Mouse (Mus musculus): Measurements from ENCODE around the gene Prdm16. TPM values are rescaled to one million over a fixed set of nuclear protein-coding genes. Genes with fewer than 3 reads are reported as not detected.

Gene Prdm16
- total RNA-seq, 2 experiments from 2014 or later: 8.2 to 9.6 TPM

DNA sequence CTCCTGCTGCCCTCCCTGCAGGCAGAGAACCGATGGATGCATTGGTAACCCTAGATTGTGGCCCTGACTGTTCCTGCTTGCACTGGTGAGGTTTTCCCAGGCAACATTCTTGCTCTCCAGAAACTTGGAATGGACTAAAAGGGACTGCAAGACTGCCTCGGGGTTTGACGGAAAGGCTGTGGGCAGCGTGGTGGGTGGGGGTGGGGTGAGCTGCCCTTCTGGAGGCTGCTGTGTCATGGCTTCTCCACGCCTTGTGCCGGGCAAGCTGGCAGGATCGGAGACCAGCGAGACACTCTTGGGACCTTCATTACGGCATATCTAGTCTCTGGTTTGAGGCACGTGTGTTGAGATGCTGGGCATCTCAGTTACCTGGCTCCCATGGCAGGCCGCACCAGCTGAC, 237.0 kb downstream of the Prdm16 start:
- intact Hi-C loops (cut with DNase I): loop anchor here (2.0 to 5.0 kb wide), 2 partner anchors 39 to 158 kb away; no protein-coding TSS in a partner anchor
- H3K4me3 ChIP-seq: no peak overlapping the region
- no peak overlapping the region for H3K27ac ChIP-seq
- no peak for TF ChIP-seq CTCF (IDR thresholded peaks at IDR 0.05)
- DNase-seq (ENCODE audit: extremely low spot score in 1 of 2, low spot score in 2 of 2): no peak

DNA sequence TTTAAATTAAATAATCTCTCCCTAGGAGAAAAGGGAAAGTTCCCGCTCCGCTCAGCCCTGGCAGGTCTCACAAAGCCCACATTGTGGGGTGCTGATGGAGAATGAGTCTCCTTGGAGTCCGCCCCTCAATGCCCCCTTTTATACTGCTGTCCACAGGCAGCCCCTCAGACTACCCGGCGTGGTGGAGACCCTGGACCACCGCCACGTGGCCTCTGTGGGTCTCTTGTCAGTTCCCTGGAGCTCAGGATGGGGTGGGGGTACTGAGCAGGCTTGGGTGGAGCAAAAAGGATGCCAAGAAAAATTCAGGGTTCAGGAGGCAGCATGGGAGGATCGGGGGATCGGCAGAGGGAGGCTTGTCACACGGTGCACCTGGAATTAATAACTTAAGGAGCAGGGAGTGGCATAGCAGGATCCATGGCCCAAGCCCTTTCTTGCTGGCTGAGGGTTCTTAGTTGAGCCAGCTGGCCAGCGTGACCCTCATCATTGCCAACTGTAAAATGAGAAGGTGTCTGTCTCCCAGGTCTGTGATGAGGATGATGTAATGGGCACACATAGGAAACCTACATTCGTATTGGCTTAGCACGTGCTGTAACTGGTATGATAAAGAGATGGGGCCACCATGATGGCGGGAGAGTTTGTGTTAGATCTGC, 239.9 kb downstream of the Prdm16 start:
- no peak for DNase-seq (ENCODE audit: extremely low spot score in 1 of 2, low spot score in 2 of 2)
- no peak for TF ChIP-seq CTCF (IDR thresholded peaks at IDR 0.05)
- no peak overlapping the region for H3K4me3 ChIP-seq
- H3K27ac ChIP-seq: no peak overlapping the region
- intact Hi-C loops (cut with DNase I): no loop called here

DNA sequence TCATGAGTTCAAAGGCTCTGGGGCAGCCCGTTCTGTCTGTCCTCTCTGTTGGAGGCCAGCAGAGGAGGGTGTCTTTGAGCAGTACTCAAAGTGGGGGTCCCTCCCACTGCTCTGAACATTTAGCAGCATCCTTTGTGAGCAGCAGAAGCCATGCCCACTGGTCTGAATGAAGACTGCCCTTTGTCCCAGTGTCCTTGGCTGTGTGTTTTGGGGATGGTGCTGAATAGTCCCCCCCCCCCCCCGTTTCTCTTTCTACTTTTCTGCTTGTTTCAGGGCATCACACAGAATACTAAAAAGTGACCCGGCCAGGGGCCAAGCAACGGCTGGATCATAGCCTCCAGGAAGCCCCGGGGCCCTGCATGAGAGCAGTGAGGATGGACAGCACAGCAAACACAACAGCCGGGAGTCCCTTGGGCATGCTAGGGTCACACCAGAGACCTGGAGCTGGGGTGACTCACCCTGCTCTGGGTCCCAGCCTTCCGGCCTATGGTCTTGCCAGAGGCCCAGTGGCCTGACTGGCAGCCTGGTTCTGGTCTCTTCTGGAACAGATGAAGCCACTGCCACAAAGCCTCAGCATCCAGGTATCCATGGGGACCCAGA, 242.4 kb downstream of the Prdm16 start:
- peak in 1 of 2 experiments; percentile 22 for DNase-seq (ENCODE audit: extremely low spot score in 1 of 2, low spot score in 2 of 2)
- intact Hi-C loops (cut with DNase I): loop anchor here (5.0 kb wide), 1 partner anchor 62 kb away; no protein-coding TSS in a partner anchor
- TF ChIP-seq CTCF (IDR thresholded peaks at IDR 0.05): no peak
- Histone ChIP-seq H3K4me3 (no peak overlapping the region), H3K27ac (peak overlapping the region; percentile 4; the same call in 1 of the 2 replicates)

DNA sequence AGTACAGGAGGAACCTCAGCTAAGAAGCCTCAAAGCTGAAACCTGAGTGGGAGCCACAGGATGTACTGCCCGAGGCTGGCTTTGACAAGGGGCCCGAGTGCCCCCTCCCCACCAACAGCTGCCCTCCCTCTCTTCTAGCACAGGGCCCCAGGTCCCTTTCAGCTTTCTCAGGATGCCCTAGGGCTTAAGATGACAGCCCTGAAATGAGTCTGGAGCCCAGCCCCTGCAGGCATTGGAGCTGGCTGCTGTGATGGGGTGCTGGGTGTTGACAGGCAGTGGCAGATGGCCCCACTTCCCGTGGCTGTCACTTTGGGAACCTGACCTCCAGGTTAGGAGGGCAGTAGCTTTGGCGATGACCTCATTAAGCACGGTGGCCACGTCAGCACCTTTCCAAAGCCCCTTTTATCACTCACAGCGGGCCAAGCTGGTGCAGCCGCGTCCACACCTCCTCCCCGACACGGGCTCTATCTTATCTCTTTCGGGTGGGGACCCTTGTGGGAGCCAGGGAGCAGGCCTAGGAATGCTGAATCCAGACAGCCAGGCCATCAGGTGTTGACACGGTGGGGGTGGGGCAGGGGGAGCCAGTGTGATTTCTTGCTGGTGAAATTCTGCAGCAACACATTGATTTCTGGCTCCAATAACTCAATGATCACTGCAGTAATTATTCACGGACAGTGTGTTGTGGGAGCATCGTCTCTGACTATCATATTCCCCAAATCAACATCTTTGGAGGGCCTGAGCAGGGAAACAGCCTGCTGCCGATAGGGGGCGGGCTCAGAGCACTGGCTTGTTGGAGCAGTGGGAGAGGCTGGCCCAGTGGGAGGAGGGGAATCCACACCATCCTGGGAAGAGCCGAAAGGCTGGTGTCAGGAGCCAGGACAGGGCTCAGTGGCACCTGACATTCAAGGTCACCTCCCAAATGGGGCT, 243.2 kb downstream of the Prdm16 start:
- peak; percentile 25 to 42 for DNase-seq (ENCODE audit: extremely low spot score in 1 of 2, low spot score in 2 of 2)
- intact Hi-C loops (cut with DNase I): loop anchor here (5.0 kb wide), 1 partner anchor 61 kb away; no protein-coding TSS in a partner anchor
- no peak overlapping the region for H3K4me3 ChIP-seq
- TF ChIP-seq CTCF (IDR thresholded peaks at IDR 0.05): peak; percentile 63
- peak overlapping the region; percentile 48 for H3K27ac ChIP-seq

DNA sequence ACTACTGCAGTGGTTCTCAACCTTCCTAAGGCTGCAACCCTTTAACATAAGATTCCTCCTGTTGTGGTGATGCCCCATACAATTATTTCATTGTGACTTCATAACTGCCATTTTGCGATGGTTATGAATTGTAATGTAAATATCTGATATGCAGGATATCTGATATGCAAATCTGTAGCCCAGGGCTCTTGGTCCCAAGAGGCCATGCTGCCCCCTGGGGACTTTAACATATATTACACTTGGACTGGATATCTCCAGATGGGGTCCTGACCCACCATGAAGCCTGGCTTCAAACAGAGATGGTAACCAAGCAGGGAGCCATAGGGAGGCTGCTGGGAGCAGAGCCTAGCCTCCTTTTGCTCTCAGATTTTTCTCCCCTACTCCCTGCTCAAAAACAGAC, 244.0 kb downstream of the Prdm16 start:
- TF ChIP-seq CTCF (IDR thresholded peaks at IDR 0.05): peak; percentile 41
- DNase-seq (ENCODE audit: extremely low spot score in 1 of 2, low spot score in 2 of 2): no peak
- peak overlapping the region; percentile 48 for H3K27ac ChIP-seq
- intact Hi-C loops (cut with DNase I): loop anchor here (5.0 kb wide), 1 partner anchor 60 kb away; no protein-coding TSS in a partner anchor
- no peak overlapping the region for H3K4me3 ChIP-seq

DNA sequence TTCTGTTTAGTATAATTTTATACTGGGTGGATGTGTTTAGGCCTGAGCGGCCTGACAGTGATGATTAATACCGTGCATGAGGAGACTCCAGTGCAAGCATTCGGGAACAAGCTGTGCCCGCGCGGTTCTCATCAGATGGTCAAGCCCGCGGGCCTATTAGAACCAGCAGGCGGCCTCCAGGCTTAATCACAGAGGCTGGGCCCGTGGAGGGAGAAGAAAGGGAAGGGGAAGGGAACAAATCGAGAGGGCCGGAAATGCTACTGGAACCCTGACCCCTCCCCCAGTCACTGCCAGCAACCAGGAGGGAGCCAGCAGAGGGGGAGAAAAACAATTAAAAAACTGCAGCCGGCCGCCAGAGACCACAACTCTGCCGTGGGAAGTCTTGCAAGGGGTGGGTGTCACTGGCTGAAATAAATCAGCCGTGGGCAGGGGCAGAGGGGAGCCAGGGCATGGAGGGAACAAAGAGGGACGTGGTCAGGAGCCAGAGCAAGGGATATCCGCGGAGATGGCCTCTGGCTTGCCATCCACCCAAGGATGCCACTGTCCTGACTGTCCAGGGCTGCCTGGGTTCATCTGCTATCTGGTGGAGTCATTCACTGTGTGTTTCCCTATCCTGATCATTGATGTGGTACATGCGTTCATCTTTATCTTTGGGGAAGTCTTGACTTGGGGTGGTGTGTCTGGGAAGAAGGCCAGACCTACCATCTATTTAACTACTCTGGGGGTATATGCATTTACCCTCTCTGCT, 246.2 kb downstream of the Prdm16 start:
- Histone ChIP-seq H3K27ac (no peak overlapping the region), H3K4me3 (no peak overlapping the region)
- intact Hi-C loops (cut with DNase I): loop anchor here (5.0 kb wide), 1 partner anchor 58 kb away; no protein-coding TSS in a partner anchor
- DNase-seq (ENCODE audit: extremely low spot score in 1 of 2, low spot score in 2 of 2): no peak
- TF ChIP-seq CTCF (IDR thresholded peaks at IDR 0.05): no peak; the same call in 1 of the 2 replicates

DNA sequence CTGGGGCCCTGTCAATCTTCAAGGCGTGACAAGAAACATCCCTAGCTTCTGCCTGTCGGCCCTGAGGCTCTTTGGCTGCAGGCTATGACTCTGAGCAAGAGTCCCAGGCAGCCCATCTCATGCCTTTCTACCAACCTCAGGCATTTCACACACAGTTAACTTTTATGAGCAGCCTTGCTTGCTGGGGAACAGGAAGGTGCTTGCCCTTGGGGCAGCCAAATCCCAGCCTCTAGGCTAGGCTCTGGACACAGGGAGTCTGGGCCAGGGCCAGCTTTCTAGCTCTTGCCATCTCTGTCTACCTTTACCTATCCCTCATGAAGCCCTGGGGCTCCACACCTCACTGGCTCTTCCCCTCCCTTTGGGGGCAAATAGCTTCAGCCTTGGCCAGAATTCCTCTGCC, 247.0 kb downstream of the Prdm16 start:
- Histone ChIP-seq H3K27ac (no peak overlapping the region), H3K4me3 (no peak overlapping the region)
- TF ChIP-seq CTCF (IDR thresholded peaks at IDR 0.05): no peak
- intact Hi-C loops (cut with DNase I): loop anchor here (5.0 kb wide), 1 partner anchor 57 kb away; no protein-coding TSS in a partner anchor
- DNase-seq (ENCODE audit: extremely low spot score in 1 of 2, low spot score in 2 of 2): no peak

DNA sequence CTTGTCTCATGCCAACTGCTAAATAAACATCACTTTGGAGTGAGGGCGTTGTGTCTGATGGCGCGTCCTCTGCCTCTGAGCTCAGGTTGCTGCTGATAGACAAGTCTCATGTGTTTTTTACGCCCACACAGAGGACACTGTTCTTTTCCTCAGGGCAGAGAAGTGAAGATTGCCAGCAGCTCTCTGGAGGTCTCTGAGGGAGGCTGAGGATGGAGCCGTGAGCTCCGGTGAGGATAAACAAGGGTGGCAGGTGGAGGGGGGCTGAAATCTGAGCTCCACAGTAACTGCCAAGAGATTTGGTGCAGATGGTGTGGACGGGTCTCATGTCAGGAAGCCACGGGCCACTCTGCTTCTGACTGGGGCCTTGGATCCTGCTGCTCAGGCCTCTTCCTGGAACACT, 249.9 kb downstream of the Prdm16 start:
- Histone ChIP-seq H3K4me3 (no peak overlapping the region), H3K27ac (no peak overlapping the region)
- no peak for TF ChIP-seq CTCF (IDR thresholded peaks at IDR 0.05)
- intact Hi-C loops (cut with DNase I): no loop called here
- DNase-seq (ENCODE audit: extremely low spot score in 1 of 2, low spot score in 2 of 2): no peak

DNA sequence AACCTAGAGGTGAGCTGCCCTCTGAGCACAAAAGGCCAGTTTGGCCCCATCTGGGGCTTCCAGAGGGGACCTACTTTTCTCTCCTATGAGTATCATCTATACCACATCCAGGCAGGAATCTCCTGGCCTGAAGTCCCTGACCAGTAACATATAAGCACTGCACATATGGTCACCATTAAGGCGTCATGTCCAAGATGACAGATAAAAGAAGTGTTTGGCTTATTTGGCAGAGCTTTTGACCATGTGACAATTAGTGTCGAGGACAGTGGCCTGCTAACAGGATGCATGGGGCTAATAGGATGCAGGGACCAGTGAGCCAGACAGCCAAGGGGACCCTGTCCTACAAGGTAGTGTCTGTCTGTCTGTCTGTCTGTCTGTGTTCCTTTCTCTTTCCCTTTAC, 250.8 kb downstream of the Prdm16 start:
- H3K27ac ChIP-seq: no peak overlapping the region
- intact Hi-C loops (cut with DNase I): no loop called here
- no peak for DNase-seq (ENCODE audit: extremely low spot score in 1 of 2, low spot score in 2 of 2)
- H3K4me3 ChIP-seq: no peak overlapping the region
- TF ChIP-seq CTCF (IDR thresholded peaks at IDR 0.05): no peak

DNA sequence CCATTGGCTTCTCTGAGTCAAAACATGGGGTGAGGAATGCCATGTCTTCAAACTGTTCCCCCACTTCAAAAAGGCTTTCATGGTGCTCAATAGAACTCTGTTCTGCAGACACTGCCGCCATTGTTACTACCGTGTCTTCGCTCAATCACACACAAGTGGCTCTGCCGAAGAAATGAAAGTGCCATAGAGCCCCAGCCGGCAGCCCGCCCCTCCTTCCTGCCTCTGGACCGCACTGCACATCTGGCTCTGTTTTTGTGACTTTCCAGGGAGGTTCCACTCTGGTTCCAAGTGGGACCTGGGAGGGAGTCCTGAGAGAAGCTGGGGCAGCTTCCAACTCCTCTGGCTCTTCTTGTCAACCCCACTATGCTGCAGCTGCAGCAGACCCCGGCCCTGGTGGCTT, 251.5 kb downstream of the Prdm16 start:
- intact Hi-C loops (cut with DNase I): no loop called here
- H3K4me3 ChIP-seq: no peak overlapping the region
- no peak for TF ChIP-seq CTCF (IDR thresholded peaks at IDR 0.05)
- H3K27ac ChIP-seq: no peak overlapping the region
- no peak for DNase-seq (ENCODE audit: extremely low spot score in 1 of 2, low spot score in 2 of 2)

DNA sequence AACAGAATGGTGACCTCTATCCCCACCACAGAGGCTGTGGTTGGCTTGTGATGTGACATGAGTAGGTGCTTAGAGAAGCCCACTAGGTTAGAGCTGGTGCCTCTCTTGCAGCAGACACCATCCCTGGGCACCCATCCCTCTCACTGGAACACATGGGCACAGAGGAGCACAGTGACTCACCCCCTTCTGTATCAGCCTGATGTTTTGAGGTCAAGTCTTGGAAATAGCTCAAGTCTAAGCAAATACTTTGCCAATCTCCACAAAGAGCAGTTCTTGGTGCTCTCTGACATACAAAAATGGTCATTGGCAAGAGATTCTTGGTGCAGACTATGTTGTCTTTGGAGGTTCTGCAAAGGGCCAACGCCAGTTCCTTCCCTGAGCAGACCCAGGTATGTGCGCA, 257.8 kb downstream of the Prdm16 start:
- Histone ChIP-seq H3K4me3 (no peak overlapping the region), H3K27ac (no peak overlapping the region)
- DNase-seq (ENCODE audit: extremely low spot score in 1 of 2, low spot score in 2 of 2): no peak
- intact Hi-C loops (cut with DNase I): no loop called here
- TF ChIP-seq CTCF (IDR thresholded peaks at IDR 0.05): no peak

Data from left cerebral cortex, adult 2 months (tissue).